Mouse (Mus musculus): ENCODE results near the gene Tmeff2. TPM values are rescaled to one million over a fixed set of nuclear protein-coding genes. Genes with fewer than 3 reads are reported as not detected.

Tmeff2 gene
- polyA plus RNA-seq, 1 experiment = not detected

GRCm38 (mm10) chr1:50972509-50973436 lies 72.3 kb downstream of the Tmeff2 start:
- no peak for TF ChIP-seq TAL1 (IDR thresholded peaks at IDR 0.05; ENCODE audit: low read length)
- no peak for TF ChIP-seq GATA1 (IDR thresholded peaks at IDR 0.05; ENCODE audit: low read length)
- Histone ChIP-seq H3K36me3 (ENCODE audit: control insufficient read depth) (no peaks in the 10 kb centered on the region), H3K27me3 (ENCODE audit: control insufficient read depth) (no peaks in the 10 kb centered on the region), H3K4me1 (ENCODE audit: control insufficient read depth) (no peaks in the 10 kb centered on the region), H3K9me3 (ENCODE audit: control insufficient read depth, low read length) (no peaks in the 10 kb centered on the region), H3K4me3 (replicated peaks) (no peak overlapping the region)

- TF ChIP-seq TAL1 (IDR thresholded peaks at IDR 0.05; ENCODE audit: low read length) (no peak), GATA1 (IDR thresholded peaks at IDR 0.05; ENCODE audit: low read length) (no peak)
- Histone ChIP-seq H3K27me3 (ENCODE audit: control insufficient read depth) (no peaks in the 10 kb centered on the region), H3K4me3 (replicated peaks) (no peak overlapping the region)
Measured at GRCm38 (mm10) chr1:50979358-50980081, 79.1 kb downstream of the Tmeff2 start.

GRCm38 (mm10) chr1:50980591-50980990 lies 80.1 kb downstream of the Tmeff2 start:
- H3K36me3 ChIP-seq (ENCODE audit: control insufficient read depth) = no peaks in the 10 kb centered on the region
- no peaks in the 10 kb centered on the region for H3K4me1 ChIP-seq (ENCODE audit: control insufficient read depth)
- no peaks in the 10 kb centered on the region for H3K27me3 ChIP-seq (ENCODE audit: control insufficient read depth)
- H3K9me3 ChIP-seq (ENCODE audit: control insufficient read depth, low read length) = no peaks in the 10 kb centered on the region
- TF ChIP-seq TAL1 (IDR thresholded peaks at IDR 0.05; ENCODE audit: low read length) (no peak), GATA1 (IDR thresholded peaks at IDR 0.05; ENCODE audit: low read length) (no peak)
- H3K4me3 ChIP-seq (replicated peaks) = no peak overlapping the region

More at GRCm38 (mm10) chr1:50979358-50980081, 79.1 kb downstream of the Tmeff2 start:
- Histone ChIP-seq H3K36me3 (ENCODE audit: control insufficient read depth) (no peaks in the 10 kb centered on the region), H3K4me1 (ENCODE audit: control insufficient read depth) (no peaks in the 10 kb centered on the region), H3K9me3 (ENCODE audit: control insufficient read depth, low read length) (no peaks in the 10 kb centered on the region)

GRCm38 (mm10) chr1:50981151-50981828 lies 80.8 kb downstream of the Tmeff2 start:
- no peak overlapping the region for H3K4me3 ChIP-seq (replicated peaks)
- H3K4me1 ChIP-seq (ENCODE audit: control insufficient read depth) = no peaks in the 10 kb centered on the region
- no peaks in the 10 kb centered on the region for H3K27me3 ChIP-seq (ENCODE audit: control insufficient read depth)
- no peaks in the 10 kb centered on the region for H3K9me3 ChIP-seq (ENCODE audit: control insufficient read depth, low read length)
- no peak for TF ChIP-seq GATA1 (IDR thresholded peaks at IDR 0.05; ENCODE audit: low read length)
- TF ChIP-seq TAL1 (IDR thresholded peaks at IDR 0.05; ENCODE audit: low read length) = no peak
- H3K36me3 ChIP-seq (ENCODE audit: control insufficient read depth) = no peaks in the 10 kb centered on the region

GRCm38 (mm10) chr1:50990661-50991060 lies 90.2 kb downstream of the Tmeff2 start:
- TF ChIP-seq GATA1 (IDR thresholded peaks at IDR 0.05; ENCODE audit: low read length) (no peak), TAL1 (IDR thresholded peaks at IDR 0.05; ENCODE audit: low read length) (no peak)
- no peaks in the 10 kb centered on the region; the same call in 1 of the 2 replicates for H3K9me3 ChIP-seq (ENCODE audit: control insufficient read depth, low read length)
- H3K36me3 ChIP-seq (ENCODE audit: control insufficient read depth) = no peaks in the 10 kb centered on the region
- H3K27me3 ChIP-seq (ENCODE audit: control insufficient read depth) = no peaks in the 10 kb centered on the region
- no peaks in the 10 kb centered on the region for H3K4me1 ChIP-seq (ENCODE audit: control insufficient read depth)
- H3K4me3 ChIP-seq (replicated peaks) = no peak overlapping the region

- Histone ChIP-seq H3K4me1 (ENCODE audit: control insufficient read depth) (no peaks in the 10 kb centered on the region), H3K27me3 (ENCODE audit: control insufficient read depth) (no peaks in the 10 kb centered on the region), H3K36me3 (ENCODE audit: control insufficient read depth) (no peaks in the 10 kb centered on the region), H3K9me3 (ENCODE audit: control insufficient read depth, low read length) (no peaks in the 10 kb centered on the region; the same call in 1 of the 2 replicates), H3K4me3 (replicated peaks) (no peak overlapping the region)
- TF ChIP-seq GATA1 (IDR thresholded peaks at IDR 0.05; ENCODE audit: low read length) (no peak), TAL1 (IDR thresholded peaks at IDR 0.05; ENCODE audit: low read length) (no peak)
Measured at GRCm38 (mm10) chr1:50994505-50994904, 94.1 kb downstream of the Tmeff2 start.

GRCm38 (mm10) chr1:50999793-51000192 lies 99.3 kb downstream of the Tmeff2 start:
- no peaks in the 10 kb centered on the region for H3K36me3 ChIP-seq (ENCODE audit: control insufficient read depth)
- no peaks in the 10 kb centered on the region for H3K4me1 ChIP-seq (ENCODE audit: control insufficient read depth)
- no peaks in the 10 kb centered on the region for H3K27me3 ChIP-seq (ENCODE audit: control insufficient read depth)
- TF ChIP-seq TAL1 (IDR thresholded peaks at IDR 0.05; ENCODE audit: low read length) = no peak
- no peak for TF ChIP-seq GATA1 (IDR thresholded peaks at IDR 0.05; ENCODE audit: low read length)
- H3K9me3 ChIP-seq (ENCODE audit: control insufficient read depth, low read length) = no peaks in the 10 kb centered on the region
- no peak overlapping the region for H3K4me3 ChIP-seq (replicated peaks)

GRCm38 (mm10) chr1:51008344-51008743 lies 107.9 kb downstream of the Tmeff2 start:
- H3K27me3 ChIP-seq (ENCODE audit: control insufficient read depth) = no peaks in the 10 kb centered on the region

More at GRCm38 (mm10) chr1:51008344-51008743, 107.9 kb downstream of the Tmeff2 start:
- Histone ChIP-seq H3K9me3 (ENCODE audit: control insufficient read depth, low read length) (no peaks in the 10 kb centered on the region), H3K4me1 (ENCODE audit: control insufficient read depth) (no peaks in the 10 kb centered on the region), H3K4me3 (replicated peaks) (no peak overlapping the region), H3K36me3 (ENCODE audit: control insufficient read depth) (no peaks in the 10 kb centered on the region)
- TF ChIP-seq TAL1 (IDR thresholded peaks at IDR 0.05; ENCODE audit: low read length) = no peak
- no peak for TF ChIP-seq GATA1 (IDR thresholded peaks at IDR 0.05; ENCODE audit: low read length)

Measured in erythroblast, embryonic 14.5 days (primary cell).